Mouse (Mus musculus) v-Abl transformed pro-B cells (cell line): ENCODE data around the gene Prps1l3.
"Not testable (repeated sequence)": the region's sequence is repeated elsewhere in the genome, so short reads cannot be mapped to it uniquely, and the experiment has no call there.

ENCODE experiments used
- in situ Hi-C, 2 experiments: fragments of 400-800 bp; cut with MboI; formaldehyde crosslinking; loops; one replicate each; pipeline ENCODE4 v1.15.1; 2025; ENCODE audit not compliant: unreplicated experiment in 2 of 2

Gene Prps1l3

DNA sequence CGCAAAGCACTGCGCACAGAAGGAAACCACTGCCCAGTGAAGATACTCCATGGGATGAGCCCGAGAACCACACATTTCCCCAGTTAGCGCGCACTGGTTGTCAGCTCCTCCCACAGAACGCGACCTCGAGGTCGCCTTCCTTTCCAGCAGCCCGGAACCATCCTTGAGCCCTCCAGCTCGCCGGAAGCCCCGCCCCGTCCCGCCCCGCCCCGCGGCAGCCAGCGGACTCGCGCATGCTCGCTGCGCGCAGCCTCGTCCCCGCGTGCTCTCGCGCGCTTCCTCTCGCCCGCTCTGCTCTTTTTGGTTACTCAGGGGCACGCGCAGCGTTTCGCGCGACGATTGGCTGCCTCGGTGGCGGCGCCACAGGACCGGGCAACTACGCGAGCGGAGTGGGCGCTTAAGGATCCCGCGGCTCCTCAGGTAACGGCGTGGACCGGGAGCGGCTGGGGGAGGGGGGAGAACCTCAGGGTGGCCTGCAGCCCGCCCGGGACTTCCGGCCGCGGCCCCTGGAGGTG, at the start of gene Prps1l3, which contains the start of gene Mipol1:
Prps1l3 (plus strand) TSS at position 221 of the 515 bp plus-strand sequence.
Mipol1 (plus strand) TSS at position 236 of the 515 bp plus-strand sequence.
- in situ Hi-C loops: loop anchor here (10.0 to 25.0 kb wide), 3 partner anchors 825 to 1985 kb away; partner anchors contain the start of genes Brms1l (in 1 of the 2) and Fbxo33 (in 1 of the 2)

DNA sequence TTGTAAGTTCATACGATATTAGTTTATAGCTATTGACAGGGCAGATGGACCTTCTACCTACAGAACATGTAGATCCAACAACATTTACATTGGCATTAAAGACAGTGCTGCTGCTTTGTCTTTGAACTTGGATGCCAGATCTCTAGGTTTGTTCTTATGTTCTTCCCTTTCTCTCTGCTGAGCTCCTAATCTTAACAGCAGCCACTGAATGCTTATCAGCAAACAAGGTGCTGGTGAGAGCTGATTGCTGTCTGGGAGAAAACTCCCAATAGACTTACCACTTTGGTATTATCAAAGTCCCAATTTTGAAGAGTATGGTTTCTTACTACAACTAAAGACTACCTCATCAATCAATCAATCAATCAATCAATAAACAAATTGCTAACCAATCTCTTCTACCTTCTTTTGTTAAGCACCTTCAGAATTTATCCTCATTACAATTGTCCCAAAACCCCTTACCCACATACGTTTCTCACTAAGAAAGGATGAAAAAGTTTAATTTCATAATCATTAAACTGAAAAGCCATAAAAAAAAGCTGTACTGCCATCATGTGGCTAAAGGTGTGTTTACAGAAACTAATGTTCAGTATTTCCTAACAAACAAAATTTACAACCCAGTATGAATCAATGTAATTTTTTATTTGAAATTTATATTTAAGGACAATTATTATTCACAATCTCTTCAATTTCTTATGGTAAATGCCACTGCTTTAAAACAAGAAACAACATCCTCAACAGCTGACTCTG, 45.6 kb upstream of the Prps1l3 start:
- in situ Hi-C loops: no loop called here

DNA sequence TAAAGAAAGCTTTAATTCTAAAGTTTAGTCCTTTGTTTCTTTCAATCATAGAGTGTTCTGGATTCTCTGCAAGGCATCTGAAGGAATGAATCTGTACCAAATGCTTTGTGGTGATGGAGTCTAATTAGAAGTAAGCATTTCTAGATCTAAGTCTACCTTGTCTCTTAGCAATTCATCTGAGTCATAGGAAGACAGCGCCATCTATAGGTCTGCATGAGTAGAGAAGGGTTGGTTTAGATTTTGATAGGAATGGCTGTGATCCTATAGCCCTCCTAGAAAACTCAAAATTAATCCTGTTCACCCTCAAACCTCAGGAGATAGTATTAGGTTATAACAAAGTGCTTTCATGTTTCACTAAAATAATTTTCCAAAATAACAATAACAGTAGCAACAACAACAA, 44.7 kb upstream of the Prps1l3 start:
- in situ Hi-C loops: no loop called here

DNA sequence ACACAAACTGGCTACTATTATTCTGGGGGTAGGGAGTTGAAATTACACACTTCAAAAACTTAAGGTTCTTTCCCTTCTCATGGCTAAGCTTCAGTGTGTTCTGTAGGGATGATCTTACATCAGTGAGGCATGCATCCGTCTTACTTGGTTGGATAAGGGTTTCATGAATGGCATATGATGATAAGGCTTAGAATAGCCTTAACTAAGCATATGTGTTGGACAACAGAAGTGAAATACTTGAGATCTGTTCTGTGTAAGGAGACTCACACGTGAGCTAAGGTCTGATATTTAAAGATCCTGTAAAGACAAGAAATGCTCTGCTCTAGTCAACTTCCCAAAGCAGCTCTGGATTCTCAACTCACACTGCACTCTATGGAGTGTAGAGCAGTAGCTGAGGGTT, 44.1 kb upstream of the Prps1l3 start:
- in situ Hi-C loops: no loop called here

DNA sequence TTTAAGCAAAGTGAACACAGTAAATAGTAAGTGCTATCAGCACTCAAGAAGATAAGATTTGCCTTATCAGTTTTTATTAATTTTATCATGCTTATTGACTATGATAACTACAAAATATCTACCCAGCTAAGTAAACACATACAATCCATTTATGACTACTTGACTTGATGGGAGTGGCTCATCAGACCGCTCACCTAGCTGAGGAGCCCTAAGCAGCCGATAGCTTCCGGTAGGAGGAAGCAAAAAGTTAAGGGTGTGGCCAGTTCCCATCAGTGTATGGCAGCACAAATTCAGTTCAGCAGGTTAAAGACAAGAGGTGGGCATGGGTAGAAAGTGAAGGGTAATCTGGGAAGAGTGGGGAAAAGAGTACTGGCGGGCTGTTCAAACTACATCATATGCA, 43.2 kb upstream of the Prps1l3 start:
- in situ Hi-C loops: no loop called here

DNA sequence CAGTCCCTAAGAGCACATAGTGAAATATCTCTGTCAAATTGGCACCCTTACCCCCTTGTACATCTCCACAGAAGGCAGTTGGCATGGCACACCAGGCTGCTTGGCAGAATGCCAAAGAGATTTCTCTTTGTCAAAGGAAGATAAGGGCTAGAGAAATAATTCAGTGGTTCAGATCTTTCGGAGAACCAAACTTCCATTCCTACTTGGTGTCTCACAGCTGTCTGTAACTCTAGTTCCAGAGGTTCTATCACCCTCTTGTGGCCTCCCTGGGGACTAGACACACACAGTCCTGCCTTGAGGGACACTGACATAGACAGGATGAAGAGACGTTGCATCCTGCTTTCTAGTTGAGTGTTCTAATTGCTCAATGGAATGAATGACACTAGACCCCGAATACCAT, 35.6 kb upstream of the Prps1l3 start:
- in situ Hi-C loops: no loop called here

DNA sequence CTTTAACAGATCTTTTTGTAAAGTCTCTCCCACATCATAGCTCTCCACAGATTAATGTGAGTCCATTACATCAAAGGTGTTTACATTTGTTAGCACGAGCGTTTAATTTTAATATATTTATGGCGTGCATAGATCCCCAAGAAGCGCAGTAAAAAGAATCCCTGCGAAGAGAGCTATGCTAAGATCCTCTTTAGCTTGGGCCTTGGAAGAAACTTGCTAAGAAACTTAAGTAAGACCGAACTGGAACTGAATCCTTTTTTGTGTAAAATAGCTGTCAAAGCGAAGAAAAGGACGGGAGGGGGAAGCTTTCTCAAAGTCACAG, 34.0 kb upstream of the Prps1l3 start:
- in situ Hi-C loops: no loop called here

DNA sequence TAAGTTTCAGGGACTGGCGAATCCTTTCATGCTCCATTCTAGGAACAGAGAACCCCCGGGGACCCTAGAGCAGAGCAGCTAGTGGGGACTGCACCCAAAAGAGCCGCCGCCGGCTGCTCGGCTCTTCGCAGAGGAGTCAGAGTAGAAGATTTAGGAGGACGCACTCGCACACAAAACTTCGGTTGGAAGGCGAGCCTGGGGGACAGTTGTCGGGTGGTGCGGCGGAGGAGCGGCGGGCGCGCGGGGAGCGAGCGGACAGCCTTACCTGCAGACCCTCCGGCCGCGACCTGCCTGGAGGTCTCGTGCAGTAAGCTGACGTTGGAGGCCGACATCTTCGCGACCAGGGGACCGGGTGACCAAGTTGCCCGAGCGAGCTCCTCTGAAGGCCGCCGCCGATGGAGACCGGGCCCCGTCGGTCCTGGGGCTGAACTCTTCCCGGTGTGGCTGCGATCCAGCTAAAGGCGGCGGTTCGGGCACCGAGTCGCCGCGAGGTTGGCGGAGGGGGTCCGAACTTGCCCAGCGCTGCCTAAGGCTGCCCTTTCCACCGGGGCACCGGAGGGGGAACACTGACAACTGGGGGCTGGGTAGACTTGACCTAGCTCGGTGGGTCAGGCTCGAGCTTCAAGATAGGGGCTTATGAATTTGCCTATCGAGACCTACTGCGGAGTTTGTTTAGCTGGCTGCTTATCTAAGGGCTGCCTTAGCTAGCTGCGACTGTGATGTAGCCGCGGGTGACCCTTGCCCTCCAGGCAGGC, 33.4 kb upstream of the Prps1l3 start:
- in situ Hi-C loops: no loop called here

DNA sequence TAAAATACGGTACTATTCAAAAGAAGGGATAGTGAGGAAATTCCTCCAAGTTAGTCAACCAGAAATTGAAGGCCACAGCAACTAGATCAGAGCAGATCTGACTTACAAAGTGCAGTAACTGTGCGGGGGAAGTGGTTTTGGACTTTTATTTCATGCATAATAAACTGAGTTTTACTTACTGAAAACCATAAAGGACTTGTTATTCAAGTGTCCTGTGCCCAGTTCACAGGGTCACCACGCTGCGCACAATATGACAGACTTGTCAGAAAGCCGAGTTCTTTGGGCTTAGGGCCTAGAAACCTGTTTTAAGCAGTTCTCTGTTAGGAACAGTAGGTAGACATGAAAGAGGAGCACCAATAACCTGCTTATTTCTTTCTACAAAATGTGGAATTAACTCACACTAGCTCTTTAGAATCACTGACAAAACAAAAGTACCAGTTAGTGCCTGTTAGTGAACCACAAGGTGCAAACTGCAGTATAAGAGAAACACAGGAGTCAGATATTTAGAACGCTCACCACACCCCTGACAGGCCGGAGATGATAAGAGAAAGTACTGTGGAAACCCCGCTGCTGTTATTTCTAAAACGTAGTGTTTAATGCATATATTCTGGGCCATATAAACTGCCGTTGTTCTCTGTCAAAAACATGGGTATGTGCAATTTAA, 32.7 kb upstream of the Prps1l3 start, which contains the start of gene Slc25a21:
Slc25a21 (minus strand) TSS at position 110 of the 664 bp plus-strand sequence.
- in situ Hi-C loops: no loop called here

DNA sequence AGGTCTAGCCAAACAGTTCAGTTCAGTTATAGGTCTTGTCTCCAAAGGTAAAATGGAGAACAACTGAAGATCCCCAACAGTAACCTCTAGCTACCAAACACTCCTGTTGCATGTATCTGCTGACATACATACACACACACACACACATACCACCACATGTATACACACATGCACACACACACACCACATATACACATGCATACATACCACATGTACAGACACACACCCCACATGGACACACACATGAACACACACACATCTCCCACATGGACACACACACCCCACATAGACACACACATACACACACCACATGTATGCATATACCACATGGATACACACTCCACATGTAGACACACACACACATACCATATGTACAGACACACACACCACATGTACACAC, 31.9 kb upstream of the Prps1l3 start:
- in situ Hi-C loops: no loop called here

DNA sequence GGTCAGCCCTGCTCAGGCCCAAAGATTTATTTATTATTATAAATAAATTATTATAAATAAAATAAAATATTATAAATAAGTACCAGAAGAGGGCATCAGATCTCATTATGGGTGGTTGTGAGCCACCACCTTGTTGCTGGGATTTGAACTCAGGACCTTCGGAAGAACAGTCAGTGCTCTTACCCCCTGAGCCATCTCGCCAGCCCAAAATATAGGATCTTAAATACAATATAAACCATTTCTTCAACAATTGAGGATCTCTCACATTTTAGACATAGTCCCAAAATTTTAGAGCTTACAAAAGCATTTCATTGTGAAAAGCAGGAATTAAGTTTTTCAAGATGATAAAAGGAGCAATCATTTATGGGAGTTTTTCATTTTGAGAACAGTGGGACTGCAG, 30.8 kb upstream of the Prps1l3 start:
- in situ Hi-C loops: no loop called here

DNA sequence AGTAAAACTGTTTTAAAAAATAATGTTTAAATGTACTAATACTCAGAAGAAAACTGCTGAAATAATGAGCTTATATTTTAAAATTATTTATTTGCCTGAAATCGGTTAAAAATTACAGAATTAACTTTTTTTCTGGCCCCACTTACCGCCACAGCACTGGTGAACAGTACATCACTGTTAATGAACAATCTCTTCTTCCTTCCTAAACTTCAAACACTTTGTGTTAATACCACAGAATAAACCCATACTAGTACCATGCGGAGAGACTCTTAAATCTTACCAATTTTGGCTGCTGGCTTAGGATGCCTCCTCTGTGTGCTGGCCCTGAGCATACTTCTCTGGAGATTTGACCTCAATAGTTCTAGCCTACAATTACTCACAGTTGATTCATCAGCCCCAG, 28.3 kb upstream of the Prps1l3 start:
- in situ Hi-C loops: no loop called here

DNA sequence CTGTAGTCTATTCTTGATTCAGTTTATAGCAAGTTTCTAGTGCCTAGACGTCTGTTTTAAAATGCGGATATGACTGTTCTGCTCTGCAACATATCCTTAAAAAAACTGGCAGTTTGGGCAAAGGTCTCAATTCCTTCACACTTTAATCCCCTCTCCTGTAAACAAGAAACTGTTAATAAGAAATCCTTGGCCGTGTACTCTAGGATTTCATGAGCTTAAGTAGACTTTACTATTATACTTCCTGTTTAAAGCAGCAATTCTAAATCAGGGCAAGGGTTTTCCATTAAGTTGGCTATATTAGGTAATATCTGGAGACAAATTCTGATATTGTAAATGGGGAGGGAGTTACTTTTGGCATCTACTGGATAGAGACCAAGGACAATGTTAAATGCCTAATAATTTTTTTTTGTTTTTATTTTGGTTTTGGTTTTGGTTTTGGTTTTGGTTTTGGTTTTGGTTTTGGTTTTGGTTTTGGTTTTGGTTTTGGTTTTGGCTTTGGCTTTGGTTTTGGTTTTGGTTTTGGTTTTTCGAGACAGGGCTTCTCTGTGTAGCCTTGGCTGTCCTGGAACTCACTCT, 25.8 kb upstream of the Prps1l3 start:
- in situ Hi-C loops: no loop called here

DNA sequence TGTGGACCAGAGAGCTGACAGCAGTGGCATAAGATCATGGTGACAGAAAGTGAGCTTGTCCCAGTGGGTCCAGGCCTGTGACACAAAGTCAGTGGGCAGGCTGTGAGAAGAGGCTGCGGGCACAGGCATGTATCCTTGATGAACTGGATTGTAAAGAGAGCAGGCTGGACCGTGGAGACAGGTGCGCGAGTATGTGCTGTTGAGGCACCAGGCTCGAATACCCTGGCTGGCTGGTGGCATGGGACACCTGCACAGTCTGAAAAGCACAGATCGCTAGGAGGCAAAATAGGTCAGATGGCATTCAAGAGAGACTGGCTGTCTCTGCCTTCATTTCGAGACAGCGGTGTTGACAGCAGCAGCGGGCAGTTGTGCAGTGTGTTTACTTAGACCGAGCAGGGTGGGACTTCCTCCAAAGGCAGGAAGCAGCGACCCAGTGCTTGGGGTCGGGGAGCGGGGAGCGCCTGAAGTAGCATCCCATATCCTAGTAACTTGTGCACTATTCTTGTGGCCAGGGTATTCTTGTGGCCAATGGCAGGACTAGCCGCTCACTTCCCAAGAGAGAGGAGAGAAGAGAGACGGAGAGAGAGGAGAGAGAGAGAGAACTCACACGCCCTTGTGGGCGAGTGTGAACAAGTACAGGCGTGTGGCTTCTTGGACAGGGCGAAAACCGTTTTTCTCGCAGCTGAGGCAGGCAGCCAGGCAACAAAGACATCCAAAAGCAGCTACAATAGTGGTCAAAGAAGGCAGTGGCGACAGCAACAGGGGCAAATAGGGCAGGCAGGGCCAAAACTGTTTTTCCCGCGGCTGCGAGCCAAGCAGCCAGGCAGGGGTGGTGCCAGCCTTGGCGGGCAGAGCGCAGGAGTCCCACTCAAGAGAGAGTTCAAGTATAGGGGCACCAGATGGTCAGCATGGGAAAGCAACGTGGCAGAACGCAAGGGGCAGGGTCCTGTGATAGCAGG, 18.6 kb upstream of the Prps1l3 start:
- in situ Hi-C loops: no loop called here

DNA sequence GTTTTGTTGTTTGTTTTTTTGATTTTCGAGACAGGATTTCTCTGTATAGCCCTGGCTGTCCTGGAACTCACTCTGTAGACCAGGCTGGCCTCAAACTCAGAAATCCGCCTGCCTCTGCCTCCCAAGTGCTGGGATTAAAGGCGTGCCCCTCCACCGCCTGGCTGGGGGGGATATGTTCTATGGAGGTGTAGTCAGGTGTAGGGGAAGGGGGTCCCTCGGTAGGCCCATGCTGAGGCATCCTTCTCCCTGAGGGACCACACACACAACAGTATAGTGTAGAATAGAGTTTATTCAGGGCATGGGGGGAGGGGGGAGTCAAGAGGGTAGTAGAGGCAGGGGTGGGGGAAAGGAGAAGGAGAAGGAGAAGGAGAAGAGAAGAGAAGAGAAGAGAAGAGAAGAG, 17.7 kb upstream of the Prps1l3 start:
- in situ Hi-C loops: not testable (repeated sequence)

DNA sequence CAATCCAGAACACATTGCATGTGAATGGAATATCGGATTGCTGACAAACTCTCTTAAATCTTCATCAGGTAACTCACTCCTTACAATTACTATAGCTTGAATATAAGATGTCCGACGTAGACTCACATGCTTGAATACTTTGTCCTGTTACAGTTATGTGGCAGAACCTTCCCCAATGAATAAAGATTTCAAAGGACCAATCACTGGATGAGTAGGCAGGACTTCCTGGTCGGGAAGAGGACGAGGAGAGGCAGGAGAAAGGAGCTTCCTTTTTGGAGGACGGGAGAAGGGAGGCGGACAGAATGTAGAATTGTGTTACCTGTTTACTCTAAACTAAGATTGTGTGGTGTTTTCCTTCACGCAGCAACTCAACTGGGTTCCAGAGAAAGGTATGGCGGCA, 3.8 kb upstream of the Prps1l3 start:
- in situ Hi-C loops: loop anchor here in 1 of 2 experiments (25.0 kb wide), 1 partner anchor 1389 kb away; the partner anchor contains the start of gene Brms1l

DNA sequence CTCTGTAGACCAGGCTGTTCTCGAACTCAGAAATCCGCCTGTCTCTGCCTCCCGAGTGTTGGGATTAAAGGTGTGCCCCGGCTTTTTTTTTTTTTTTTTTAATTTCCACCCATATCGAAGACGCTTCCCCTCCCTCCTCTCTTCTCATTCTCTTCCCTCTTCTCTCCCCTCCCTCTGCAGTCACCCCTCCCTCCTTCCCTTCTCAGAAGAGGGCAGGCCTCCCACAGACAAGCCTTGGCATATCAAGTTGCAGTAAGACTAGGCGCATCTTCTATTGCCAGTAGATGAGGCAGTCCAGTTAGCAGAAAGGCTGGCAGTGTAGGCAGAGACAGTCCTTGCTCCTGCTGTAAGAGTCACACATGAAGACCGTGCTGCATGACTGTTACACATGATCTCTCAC, 2.4 kb upstream of the Prps1l3 start:
- in situ Hi-C loops: loop anchor here in 1 of 2 experiments (25.0 kb wide), 1 partner anchor 1390 kb away; the partner anchor contains the start of gene Brms1l

DNA sequence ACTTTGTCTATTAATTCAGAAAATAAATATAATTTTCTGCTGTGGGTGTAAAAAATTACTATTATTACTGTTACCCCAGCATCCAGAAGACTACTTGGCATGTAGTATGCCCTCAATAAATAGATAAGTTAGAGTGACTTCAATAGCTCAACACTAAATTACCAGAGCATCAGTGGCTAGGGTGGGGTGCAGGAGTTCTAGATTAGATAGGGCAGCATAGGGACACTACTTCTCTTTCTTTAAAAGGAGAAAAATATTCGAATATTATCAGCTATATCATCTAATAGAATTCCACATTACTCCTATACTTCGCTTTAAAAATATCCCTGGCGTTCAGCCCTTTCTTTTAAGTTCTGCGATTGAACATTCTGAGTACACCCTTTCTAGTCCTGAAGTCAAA, 509 bp upstream of the Prps1l3 start:
- in situ Hi-C loops: loop anchor here (10.0 to 25.0 kb wide), 3 partner anchors 825 to 1985 kb away; partner anchors contain the start of genes Brms1l (in 1 of the 2) and Fbxo33 (in 1 of the 2)
